Mouse (Mus musculus) embryo, embryonic 11 days (tissue): ENCODE data around the gene Lzts2.

Experiments used
- DNase-seq: peaks from one replicate; pipeline ENCODE4 v3.0.0-alpha.2; 2015

Gene Lzts2

GRCm38 (mm10) chr19:45003740-45004516, 10.3 kb upstream of the Lzts2 start:
- DNase-seq, result no peak

GRCm38 (mm10) chr19:45005444-45005843, 8.8 kb upstream of the Lzts2 start, which contains the start of gene Twnk:
Gene Twnk, plus strand, starts transcription at chr19:45005663.
- DNase-seq, result peak; percentile 57

GRCm38 (mm10) chr19:45005957-45006712, 8.1 kb upstream of the Lzts2 start, which contains the start of gene Mrpl43:
Gene Mrpl43, minus strand, starts transcription at chr19:45006442.
- DNase-seq, result peak; percentile 96

- DNase-seq, result no peak
Observed at GRCm38 (mm10) chr19:45007021-45007420, 7.2 kb upstream of the Lzts2 start.

- no peak for DNase-seq
Observed at GRCm38 (mm10) chr19:45007425-45008191, 6.6 kb upstream of the Lzts2 start.

GRCm38 (mm10) chr19:45010646-45011045, 3.6 kb upstream of the Lzts2 start:
- no peak for DNase-seq

GRCm38 (mm10) chr19:45012219-45012618, 2.0 kb upstream of the Lzts2 start:
- DNase-seq, result no peak

GRCm38 (mm10) chr19:45012636-45013035, 1.6 kb upstream of the Lzts2 start:
- DNase-seq, result peak; percentile 63

GRCm38 (mm10) chr19:45013581-45014225, 511 bp upstream of the Lzts2 start:
- DNase-seq, result peak; percentile 53

GRCm38 (mm10) chr19:45014981-45015402, 778 bp downstream of the Lzts2 start:
- DNase-seq, result peak; percentile 70

GRCm38 (mm10) chr19:45015518-45016281, 1.5 kb downstream of the Lzts2 start:
- peak; percentile 56 for DNase-seq

GRCm38 (mm10) chr19:45016341-45017215, 2.4 kb downstream of the Lzts2 start:
- DNase-seq, result peak; percentile 82

GRCm38 (mm10) chr19:45017216-45017771, 3.1 kb downstream of the Lzts2 start:
- DNase-seq, result peak; percentile 93

- peak; percentile 93 for DNase-seq
Observed at GRCm38 (mm10) chr19:45017909-45018308, 3.7 kb downstream of the Lzts2 start.

GRCm38 (mm10) chr19:45018351-45018831, 4.2 kb downstream of the Lzts2 start:
- peak; percentile 61 for DNase-seq

GRCm38 (mm10) chr19:45020348-45020747, 6.1 kb downstream of the Lzts2 start:
- DNase-seq, result no peak

GRCm38 (mm10) chr19:45021362-45021761, 7.1 kb downstream of the Lzts2 start:
- no peak for DNase-seq

GRCm38 (mm10) chr19:45023993-45024392, 9.8 kb downstream of the Lzts2 start:
- DNase-seq, result no peak

- no peak for DNase-seq
Observed at GRCm38 (mm10) chr19:45024775-45025174, 10.6 kb downstream of the Lzts2 start.

- DNase-seq, result no peak
Observed at GRCm38 (mm10) chr19:45025937-45026568, 11.8 kb downstream of the Lzts2 start.
